Mouse (Mus musculus) heart, adult 2 months (tissue): Measurements from ENCODE around the gene Rnft2.

Source experiments
- CTCF ChIP-seq: fragments of 200-600 bp; IDR thresholded peaks from 2 replicates; pipeline ENCODE4 v1.8.1; 2022; ENCODE audit warnings: antibody characterized with exemption, mild to moderate bottlenecking, moderate library complexity
- EP300 ChIP-seq: fragments of 200-500 bp; IDR thresholded peaks from 2 replicates; pipeline ENCODE4 v1.6.1; 2011; ENCODE audit warnings: low read depth, low read length, control low read depth; ENCODE audit not compliant: insufficient read depth
- POLR2A ChIP-seq: fragments of 200-500 bp; IDR thresholded peaks from 2 replicates; pipeline ENCODE4 v1.6.1; 2011; ENCODE audit warnings: mild to moderate bottlenecking, low read depth, low read length, control low read depth; ENCODE audit not compliant: insufficient read depth

- TF ChIP-seq POLR2A = no peak
- no peak for TF ChIP-seq CTCF
- TF ChIP-seq EP300 = no peak
Measured at GRCm38 (mm10) chr5:118197421-118197820, 47.5 kb downstream of the Rnft2 start.
